Mouse (Mus musculus) embryonic facial prominence, embryonic 14.5 days (tissue): ENCODE results near the gene Ttc28. TPM values are rescaled to one million over a fixed set of nuclear protein-coding genes. Genes with fewer than 3 reads are reported as not detected.

Experiments used
- ATAC-seq: fragments of 200-750 bp; cut with Nextera tagmentation; 2 replicates; pipeline ENCODE4 v1.8.0; 2017; ENCODE audit warnings: low read depth, moderate number of reproducible peaks, moderate TSS enrichment
- DNase-seq: peaks from one replicate; pipeline ENCODE4 v3.0.0-alpha.2; 2015; ENCODE audit warnings: low spot score
- H3K27ac ChIP-seq: fragments of 300-500 bp; sonication (generic); replicated peaks from 2 replicates; pipeline ENCODE4 v1.5.1; 2014; ENCODE audit warnings: low read depth, mild to moderate bottlenecking, low read length, moderate library complexity
- H3K27me3 ChIP-seq: fragments of 300-500 bp; sonication (generic); replicated peaks from 2 replicates; pipeline ENCODE4 v1.6.1; 2014; ENCODE audit warnings: low read length; ENCODE audit not compliant: control insufficient read depth, insufficient read depth
- H3K36me3 ChIP-seq: fragments of 300-500 bp; sonication (generic); 2 replicates; pipeline ENCODE4 v1.6.1; 2014; ENCODE audit warnings: low read length, mixed read lengths; ENCODE audit not compliant: control insufficient read depth, insufficient read depth
- H3K4me1 ChIP-seq: fragments of 300-500 bp; sonication (generic); 2 replicates; pipeline ENCODE4 v1.6.1; 2014; ENCODE audit warnings: antibody characterized with exemption, low read length; ENCODE audit not compliant: control insufficient read depth, insufficient read depth
- H3K4me2 ChIP-seq: fragments of 300-500 bp; sonication (generic); 2 replicates; pipeline ENCODE4 v1.6.1; 2014; ENCODE audit warnings: low read depth, mild to moderate bottlenecking, low read length, moderate library complexity, mixed read lengths
- H3K4me3 ChIP-seq: fragments of 300-500 bp; sonication (generic); 2 replicates; pipeline ENCODE4 v1.5.1; 2014; ENCODE audit warnings: low read depth, mild to moderate bottlenecking, low read length
- H3K9ac ChIP-seq: fragments of 300-500 bp; sonication (generic); 2 replicates; pipeline ENCODE4 v1.6.1; 2014; ENCODE audit warnings: low read depth, mild to moderate bottlenecking, low read length, moderate library complexity, mixed read lengths
- H3K9me3 ChIP-seq: fragments of 300-500 bp; sonication (generic); 2 replicates; pipeline ENCODE4 v1.6.1; 2016; ENCODE audit warnings: low read length; ENCODE audit not compliant: control insufficient read depth
- WGBS: fragments of 180-500 bp; shearing (Covaris S2); extraction: QIAGEN DNeasy Blood & Tissue Kit; methylation state at CpG from one replicate; pipeline ENCODE4 v1.1.7; 2014; 5-methylcytosine and 5-hydroxymethylcytosine counted together
- polyA plus RNA-seq: library from polyadenylated mRNA; unstranded; fragments of >200 nt; fragmentation: Nextera tagmentation; extraction: Ambion mirVana; gene quantifications from 2 replicates; pipeline ENCODE4 v1.2.1, GENCODE M21; 2014

Gene Ttc28
- polyA plus RNA-seq, 1 experiment from 2014 or later = 17.4 TPM

- no peak for ATAC-seq
- no peak overlapping the region for H3K4me3 ChIP-seq
- H3K27ac ChIP-seq = no peak overlapping the region
- H3K9ac ChIP-seq = no peak overlapping the region
- peaks cover 46% of the 10 kb centered on the region for H3K4me1 ChIP-seq
- H3K36me3 ChIP-seq = no peaks in the 10 kb centered on the region; the same call in 1 of the 2 replicates
- H3K9me3 ChIP-seq = no peaks in the 10 kb centered on the region
- no peak for DNase-seq
- H3K4me2 ChIP-seq = no peak overlapping the region
- WGBS = 40% methylated on average over 6 of the region's 6 CpGs
- H3K27me3 ChIP-seq = no peaks in the 10 kb centered on the region
Measured at GRCm38 (mm10) chr5:111137283-111137682, 257.7 kb downstream of the Ttc28 start.

- H3K4me2 ChIP-seq = no peak overlapping the region
- no peaks in the 10 kb centered on the region for H3K36me3 ChIP-seq
- ATAC-seq (no peak), DNase-seq (no peak)
- no peak overlapping the region for H3K4me3 ChIP-seq
- H3K9ac ChIP-seq = no peak overlapping the region
- H3K27ac ChIP-seq = peak overlapping the region; percentile 6; the same call in 1 of the 2 replicates
- H3K9me3 ChIP-seq = no peaks in the 10 kb centered on the region
- 27% methylated on average over 13 of the region's 13 CpGs for WGBS
- H3K27me3 ChIP-seq = no peaks in the 10 kb centered on the region
- H3K4me1 ChIP-seq = peaks cover 46% of the 10 kb centered on the region
Measured at GRCm38 (mm10) chr5:111137742-111138141, 258.1 kb downstream of the Ttc28 start.

GRCm38 (mm10) chr5:111138239-111138833, 258.7 kb downstream of the Ttc28 start:
- H3K4me2 ChIP-seq = no peak overlapping the region
- H3K27ac ChIP-seq = peak overlapping the region; percentile 6
- no peaks in the 10 kb centered on the region for H3K9me3 ChIP-seq
- H3K36me3 ChIP-seq = no peaks in the 10 kb centered on the region
- 30% methylated on average over 11 of the region's 11 CpGs for WGBS
- H3K27me3 ChIP-seq = no peaks in the 10 kb centered on the region
- no peak for ATAC-seq
- no peak overlapping the region for H3K4me3 ChIP-seq
- no peak for DNase-seq
- peaks cover 46% of the 10 kb centered on the region for H3K4me1 ChIP-seq
- H3K9ac ChIP-seq = no peak overlapping the region

- H3K27ac ChIP-seq = peak overlapping the region; percentile 6
- no peaks in the 10 kb centered on the region for H3K9me3 ChIP-seq
- H3K27me3 ChIP-seq = no peaks in the 10 kb centered on the region
- peaks cover 46% of the 10 kb centered on the region for H3K4me1 ChIP-seq
- ATAC-seq (0 out of 2 replicates have a peak, but pooled peaks have one; percentile 23), DNase-seq (peak; percentile 27)
- H3K9ac ChIP-seq = no peak overlapping the region
- H3K4me2 ChIP-seq = no peak overlapping the region
- H3K36me3 ChIP-seq = no peaks in the 10 kb centered on the region
- H3K4me3 ChIP-seq = no peak overlapping the region
- WGBS = 50% methylated on average over 7 of the region's 7 CpGs
Measured at GRCm38 (mm10) chr5:111138927-111139565, 259.4 kb downstream of the Ttc28 start.

GRCm38 (mm10) chr5:111139622-111140021, 260.0 kb downstream of the Ttc28 start:
- Histone ChIP-seq H3K9ac (no peak overlapping the region), H3K9me3 (no peaks in the 10 kb centered on the region), H3K36me3 (no peaks in the 10 kb centered on the region), H3K27ac (peak overlapping the region; percentile 6), H3K27me3 (no peaks in the 10 kb centered on the region), H3K4me2 (no peak overlapping the region), H3K4me3 (no peak overlapping the region), H3K4me1 (peaks cover 46% of the 10 kb centered on the region)
- DNase-seq (no peak), ATAC-seq (no peak)
- WGBS = 43% methylated on average over 14 of the region's 14 CpGs

- Histone ChIP-seq H3K27ac (no peak overlapping the region), H3K4me2 (no peak overlapping the region), H3K9ac (0 out of 2 replicates have a peak overlapping the region, but pooled peaks have one; percentile 5), H3K36me3 (no peaks in the 10 kb centered on the region), H3K4me1 (peaks cover 46% of the 10 kb centered on the region), H3K27me3 (no peaks in the 10 kb centered on the region), H3K9me3 (no peaks in the 10 kb centered on the region), H3K4me3 (no peak overlapping the region)
- 71% methylated on average over 20 of the region's 20 CpGs for WGBS
- ATAC-seq (no peak), DNase-seq (no peak)
Measured at GRCm38 (mm10) chr5:111141139-111141885, 261.7 kb downstream of the Ttc28 start.

- no peaks in the 10 kb centered on the region for H3K27me3 ChIP-seq
- H3K9me3 ChIP-seq = no peaks in the 10 kb centered on the region
- WGBS = 69% methylated on average over 4 of the region's 4 CpGs
- no peaks in the 10 kb centered on the region for H3K36me3 ChIP-seq
- ATAC-seq = no peak
- H3K27ac ChIP-seq = no peak overlapping the region
- no peak overlapping the region for H3K4me3 ChIP-seq
- no peak for DNase-seq
- no peak overlapping the region for H3K9ac ChIP-seq
- no peak overlapping the region for H3K4me2 ChIP-seq
- H3K4me1 ChIP-seq = peaks cover 31% of the 10 kb centered on the region
Measured at GRCm38 (mm10) chr5:111142837-111143236, 263.2 kb downstream of the Ttc28 start.

- whole genome bisulfite sequencing = 88% methylated on average over 7 of the region's 7 CpGs
- no peak overlapping the region for H3K9ac ChIP-seq
- H3K4me2 ChIP-seq = no peak overlapping the region
- no peak overlapping the region for H3K27ac ChIP-seq
- H3K36me3 ChIP-seq = no peaks in the 10 kb centered on the region
- H3K27me3 ChIP-seq = no peaks in the 10 kb centered on the region
- DNase-seq (no peak), ATAC-seq (no peak)
- H3K4me3 ChIP-seq = no peak overlapping the region
- peaks cover 15% of the 10 kb centered on the region for H3K4me1 ChIP-seq
- no peaks in the 10 kb centered on the region for H3K9me3 ChIP-seq
Measured at GRCm38 (mm10) chr5:111144411-111144810, 264.8 kb downstream of the Ttc28 start.
